Mouse (Mus musculus): Measurements from ENCODE around the gene Als2. TPM values are rescaled to one million over a fixed set of nuclear protein-coding genes. Genes with fewer than 3 reads are reported as not detected.

The Als2 gene
- polyA plus RNA-seq, 1 experiment from 2014 or later: 7.1 TPM

DNA sequence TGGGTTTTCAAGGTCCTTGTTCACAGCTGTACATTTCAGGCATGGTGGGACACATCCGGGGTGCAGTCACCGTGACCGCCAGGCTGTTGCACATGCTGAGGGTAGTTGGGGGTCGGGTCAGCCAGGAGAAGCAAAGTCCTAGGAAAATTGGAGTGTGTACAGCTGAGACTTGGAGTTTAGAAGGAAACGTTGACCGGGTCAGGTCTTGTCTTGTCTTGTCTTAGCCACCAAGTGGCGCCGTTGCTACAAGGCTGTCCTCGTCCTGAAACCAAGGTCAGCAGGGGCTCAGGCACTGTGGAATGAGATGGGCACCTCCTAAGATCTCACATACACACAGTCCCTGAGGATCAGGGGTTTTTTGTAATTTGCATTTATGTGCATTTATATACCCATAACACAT is 10.6 kb upstream of the Als2 start:
- 4% methylated on average over 9 of the region's 9 CpGs for WGBS
- Histone ChIP-seq H3K27ac (replicated peaks) (no peak overlapping the region), H3K4me2 (peak overlapping the region; percentile 28; the same call in 1 of the 2 replicates), H3K4me1 (no peaks in the 10 kb centered on the region), H3K27me3 (replicated peaks) (0 out of 2 replicates have a peak, but pooled peaks cover 3% of the 10 kb centered on the region), H3K9ac (no peak overlapping the region), H3K36me3 (no peaks in the 10 kb centered on the region), H3K4me3 (no peak overlapping the region), H3K9me3 (no peaks in the 10 kb centered on the region)
- no peak; the same call in 1 of the 2 replicates for ATAC-seq (ENCODE audit: extremely low read depth, insufficient number of reproducible peaks, low FRiP score, low TSS enrichment)

DNA sequence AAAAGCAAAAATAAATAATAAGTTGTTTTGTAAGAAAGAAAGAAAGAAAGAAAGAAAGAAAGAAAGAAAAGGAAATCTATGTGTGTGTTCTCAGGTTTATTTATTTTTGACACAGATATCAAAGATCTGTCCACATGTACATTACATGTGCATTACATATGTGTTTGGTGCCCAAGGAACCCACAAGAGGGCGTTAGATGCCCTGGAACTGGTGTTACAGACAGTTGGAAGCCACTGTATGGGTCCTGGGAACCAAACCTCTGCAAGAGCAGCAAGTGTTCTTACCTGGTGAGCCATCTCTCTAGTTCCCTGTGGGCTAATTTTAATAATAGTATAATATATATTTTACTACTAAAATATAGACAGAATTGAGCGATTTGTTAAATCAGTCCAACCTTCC is 6.7 kb upstream of the Als2 start:
- no peak for ATAC-seq (ENCODE audit: extremely low read depth, insufficient number of reproducible peaks, low FRiP score, low TSS enrichment)
- 59% methylated on average over 2 of the region's 2 CpGs for WGBS
- Histone ChIP-seq H3K27ac (replicated peaks) (no peak overlapping the region), H3K4me2 (no peak overlapping the region), H3K4me3 (no peak overlapping the region), H3K4me1 (no peaks in the 10 kb centered on the region), H3K27me3 (replicated peaks) (0 out of 2 replicates have a peak, but pooled peaks cover 3% of the 10 kb centered on the region), H3K9me3 (no peaks in the 10 kb centered on the region), H3K36me3 (no peaks in the 10 kb centered on the region), H3K9ac (no peak overlapping the region)

DNA sequence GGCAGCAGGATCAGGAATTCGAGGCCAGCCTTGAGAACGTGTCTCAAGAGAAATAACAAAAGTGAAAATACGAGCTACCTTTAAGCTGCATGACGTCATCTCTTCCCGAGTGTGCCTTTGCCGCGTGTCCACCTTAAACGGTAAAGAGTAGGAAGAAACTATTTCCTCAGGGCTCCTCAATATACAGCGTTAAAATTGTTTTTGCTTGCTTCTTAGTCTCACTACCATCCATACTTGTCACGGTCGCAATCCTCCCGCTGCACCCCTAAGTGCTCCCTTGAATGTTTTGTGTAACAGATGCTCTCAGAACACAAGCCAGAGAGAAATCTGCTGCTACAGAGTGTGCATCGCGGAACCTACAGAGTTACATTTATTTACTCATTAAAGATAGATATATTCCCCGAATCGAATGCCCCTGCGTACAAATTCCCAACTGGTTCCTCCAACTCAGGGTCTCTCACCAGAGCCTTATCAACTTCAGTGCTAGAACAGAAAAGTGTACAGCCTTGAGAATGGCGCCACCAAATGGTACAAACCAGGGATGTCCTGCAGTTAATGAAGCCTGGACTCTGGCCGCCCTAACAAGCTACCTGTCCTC is 682 bp upstream of the Als2 start:
- Histone ChIP-seq H3K4me2 (peak overlapping the region; percentile 89), H3K4me3 (peak overlapping the region; percentile 72), H3K9ac (peak overlapping the region; percentile 79), H3K4me1 (peaks cover 6% of the 10 kb centered on the region), H3K27ac (replicated peaks) (peak overlapping the region; percentile 66), H3K36me3 (no peaks in the 10 kb centered on the region), H3K9me3 (no peaks in the 10 kb centered on the region), H3K27me3 (replicated peaks) (no peaks in the 10 kb centered on the region)
- WGBS: 1% methylated on average over 19 of the region's 19 CpGs
- ATAC-seq (ENCODE audit: extremely low read depth, insufficient number of reproducible peaks, low FRiP score, low TSS enrichment): no peak

DNA sequence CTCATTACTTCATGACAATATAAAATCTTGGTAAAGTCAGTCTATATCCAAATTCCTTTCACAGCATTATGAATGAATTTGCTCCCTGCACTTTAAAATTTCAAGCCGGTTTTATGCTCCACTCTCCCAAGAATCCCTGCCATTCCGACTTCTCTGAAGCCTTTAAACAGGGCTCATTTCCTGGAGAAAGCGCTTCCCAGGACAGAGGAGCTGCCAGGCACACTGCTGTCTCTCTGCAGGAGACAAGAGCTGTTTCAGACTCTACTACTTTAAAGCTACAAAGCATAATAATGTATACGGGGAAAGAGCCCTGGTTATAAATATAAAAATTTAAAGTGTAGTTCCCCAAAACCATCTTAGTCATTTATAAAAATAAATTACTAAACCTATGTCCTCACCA is 7.8 kb downstream of the Als2 start:
- Histone ChIP-seq H3K4me2 (no peak overlapping the region), H3K36me3 (peaks cover 7% of the 10 kb centered on the region; the same call in 1 of the 2 replicates), H3K4me1 (no peaks in the 10 kb centered on the region), H3K9ac (no peak overlapping the region), H3K9me3 (no peaks in the 10 kb centered on the region), H3K4me3 (no peak overlapping the region), H3K27ac (replicated peaks) (no peak overlapping the region), H3K27me3 (replicated peaks) (no peaks in the 10 kb centered on the region)
- ATAC-seq (ENCODE audit: extremely low read depth, insufficient number of reproducible peaks, low FRiP score, low TSS enrichment): no peak
- WGBS: 61% methylated on average over 4 of the region's 4 CpGs

DNA sequence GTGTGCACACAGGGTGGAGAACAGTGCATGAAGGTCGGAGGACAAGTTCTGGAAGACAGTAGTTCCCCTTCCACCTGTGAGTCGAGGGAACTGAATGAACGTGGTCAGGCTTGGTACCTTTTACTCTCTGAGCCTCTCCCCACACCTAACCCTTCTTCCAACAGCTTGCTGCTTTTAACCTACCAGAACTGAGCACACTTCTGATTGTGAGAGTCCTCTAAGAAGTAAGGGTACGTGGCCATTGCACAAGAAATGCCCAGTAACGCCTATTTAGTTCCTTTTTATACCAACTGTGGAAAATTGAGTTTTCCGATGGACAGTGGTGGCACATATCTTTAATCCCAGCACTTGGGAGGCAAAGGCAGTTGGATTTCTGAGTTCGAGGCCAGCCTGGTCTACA is 8.5 kb downstream of the Als2 start:
- H3K4me2 ChIP-seq: no peak overlapping the region
- peaks cover 7% of the 10 kb centered on the region; the same call in 1 of the 2 replicates for H3K36me3 ChIP-seq
- no peak overlapping the region for H3K4me3 ChIP-seq
- ATAC-seq (ENCODE audit: extremely low read depth, insufficient number of reproducible peaks, low FRiP score, low TSS enrichment): no peak
- H3K9ac ChIP-seq: no peak overlapping the region
- no peaks in the 10 kb centered on the region for H3K9me3 ChIP-seq
- no peak overlapping the region for H3K27ac ChIP-seq (replicated peaks)
- H3K4me1 ChIP-seq: no peaks in the 10 kb centered on the region
- H3K27me3 ChIP-seq (replicated peaks): no peaks in the 10 kb centered on the region
- 85% methylated on average over 7 of the region's 7 CpGs for WGBS

DNA sequence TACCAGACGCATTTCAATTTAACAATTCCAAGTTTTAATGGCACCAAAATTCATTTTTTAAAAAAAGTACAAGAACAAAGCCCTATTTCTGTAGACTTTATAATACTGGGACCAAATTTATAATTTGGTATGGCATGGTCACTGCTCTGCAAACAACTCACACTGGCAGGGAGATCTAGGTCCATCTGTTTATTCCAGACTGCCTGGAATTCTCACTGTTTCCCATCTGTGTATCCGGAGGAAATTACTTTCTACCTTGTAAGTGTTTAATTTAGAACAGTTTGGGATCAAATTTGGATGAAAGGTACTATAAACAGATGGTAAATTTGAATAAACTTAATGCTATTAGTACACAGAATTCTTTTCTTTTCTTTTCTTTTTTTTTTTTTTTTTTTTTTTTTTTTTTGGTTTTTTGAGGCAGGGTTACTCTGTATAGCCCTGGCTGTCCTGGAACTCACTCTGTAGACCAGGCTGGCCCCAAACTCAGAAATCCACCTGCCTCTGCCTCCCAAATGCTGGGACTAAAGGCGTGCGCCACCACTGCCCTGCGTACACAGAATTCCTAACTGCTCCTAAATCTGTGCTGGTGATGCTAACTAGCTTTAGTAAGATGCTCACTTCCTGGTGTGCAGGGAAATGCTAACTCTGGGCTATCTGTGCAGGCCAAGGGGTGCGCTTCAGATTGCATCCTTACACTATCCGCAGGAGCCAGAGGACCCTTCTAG is 14.8 kb downstream of the Als2 start:
- Histone ChIP-seq H3K27ac (replicated peaks) (no peak overlapping the region), H3K9ac (no peak overlapping the region), H3K9me3 (no peaks in the 10 kb centered on the region), H3K36me3 (peaks cover 8% of the 10 kb centered on the region), H3K4me2 (no peak overlapping the region), H3K4me3 (no peak overlapping the region), H3K4me1 (peaks cover 7% of the 10 kb centered on the region; the same call in 1 of the 2 replicates), H3K27me3 (replicated peaks) (no peaks in the 10 kb centered on the region)
- ATAC-seq (ENCODE audit: extremely low read depth, insufficient number of reproducible peaks, low FRiP score, low TSS enrichment): no peak
- WGBS: 87% methylated on average over 7 of the region's 7 CpGs

DNA sequence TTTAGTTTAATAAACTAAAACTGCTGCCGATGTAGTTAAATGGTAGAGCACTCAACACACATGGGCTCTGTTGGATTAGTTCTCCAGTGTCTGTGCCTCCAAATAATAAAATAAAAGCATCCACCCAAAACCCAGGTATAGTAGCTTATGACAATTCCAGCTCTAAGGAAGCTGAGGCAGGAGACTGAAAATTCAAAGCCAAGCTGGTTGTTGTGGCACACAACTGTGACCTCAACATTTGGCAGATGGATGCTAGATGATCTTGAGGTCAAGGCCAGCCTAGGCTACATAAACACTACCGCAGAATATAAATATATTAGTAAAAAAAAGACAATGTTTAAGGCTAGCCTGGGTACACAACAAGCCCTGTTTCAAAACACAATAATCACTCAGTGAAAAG is 15.4 kb downstream of the Als2 start:
- no peak overlapping the region for H3K27ac ChIP-seq (replicated peaks)
- H3K9me3 ChIP-seq: no peaks in the 10 kb centered on the region
- ATAC-seq (ENCODE audit: extremely low read depth, insufficient number of reproducible peaks, low FRiP score, low TSS enrichment): no peak
- peaks cover 7% of the 10 kb centered on the region; the same call in 1 of the 2 replicates for H3K4me1 ChIP-seq
- H3K4me3 ChIP-seq: no peak overlapping the region
- peaks cover 11% of the 10 kb centered on the region for H3K36me3 ChIP-seq
- 90% methylated on average over 2 of the region's 2 CpGs for WGBS
- H3K4me2 ChIP-seq: no peak overlapping the region
- no peaks in the 10 kb centered on the region for H3K27me3 ChIP-seq (replicated peaks)
- no peak overlapping the region for H3K9ac ChIP-seq

DNA sequence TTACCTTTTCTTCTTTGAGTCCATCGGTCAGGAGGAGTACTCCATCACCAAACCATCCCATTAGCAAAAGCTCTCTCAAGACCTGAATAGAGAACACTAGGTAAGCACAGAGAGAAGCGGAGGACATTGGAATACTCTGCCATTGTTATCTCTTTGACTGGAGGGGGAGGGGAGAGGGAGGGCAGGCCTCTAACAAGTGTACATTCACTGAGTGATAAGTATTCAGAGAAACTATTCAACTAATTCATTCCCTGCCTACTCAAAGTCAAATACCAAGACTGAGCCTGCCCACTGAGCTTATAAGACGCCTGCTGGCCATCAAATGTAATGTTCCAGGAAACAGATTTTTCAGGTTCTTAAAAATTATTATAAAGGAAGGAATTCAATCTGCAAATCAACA is 16.7 kb downstream of the Als2 start:
- Histone ChIP-seq H3K9ac (no peak overlapping the region), H3K4me3 (no peak overlapping the region), H3K27me3 (replicated peaks) (no peaks in the 10 kb centered on the region), H3K4me1 (peaks cover 7% of the 10 kb centered on the region; the same call in 1 of the 2 replicates), H3K9me3 (no peaks in the 10 kb centered on the region), H3K4me2 (no peak overlapping the region), H3K27ac (replicated peaks) (no peak overlapping the region), H3K36me3 (peaks cover 24% of the 10 kb centered on the region)
- ATAC-seq (ENCODE audit: extremely low read depth, insufficient number of reproducible peaks, low FRiP score, low TSS enrichment): no peak
- 57% methylated on average over 3 of the region's 3 CpGs for WGBS

DNA sequence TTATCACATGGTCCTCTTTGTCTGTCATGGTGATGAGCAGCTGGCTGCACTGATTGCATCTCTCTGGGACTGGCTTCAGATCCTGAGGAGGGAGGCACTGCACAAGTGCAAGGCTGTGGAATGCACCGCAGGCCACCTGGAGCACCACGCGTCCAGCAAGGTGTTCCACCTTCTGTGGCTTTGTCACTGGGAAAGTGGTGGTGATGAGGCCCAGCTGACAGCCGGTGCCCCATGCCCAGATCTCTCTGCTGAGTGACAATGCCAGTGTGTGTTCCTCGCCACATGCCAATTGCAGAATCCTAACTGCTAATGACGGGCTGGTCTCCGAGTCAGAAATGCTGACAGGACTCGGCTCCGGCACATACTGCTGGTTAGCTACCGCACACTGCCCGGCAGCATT is 21.6 kb downstream of the Als2 start:
- H3K4me3 ChIP-seq: no peak overlapping the region
- no peak overlapping the region for H3K9ac ChIP-seq
- no peak overlapping the region for H3K27ac ChIP-seq (replicated peaks)
- H3K4me1 ChIP-seq: peaks cover 3% of the 10 kb centered on the region; the same call in 1 of the 2 replicates
- WGBS: 89% methylated on average over 11 of the region's 11 CpGs
- peaks cover 40% of the 10 kb centered on the region for H3K36me3 ChIP-seq
- no peaks in the 10 kb centered on the region for H3K27me3 ChIP-seq (replicated peaks)
- H3K4me2 ChIP-seq: no peak overlapping the region
- no peak for ATAC-seq (ENCODE audit: extremely low read depth, insufficient number of reproducible peaks, low FRiP score, low TSS enrichment)
- H3K9me3 ChIP-seq: no peaks in the 10 kb centered on the region

DNA sequence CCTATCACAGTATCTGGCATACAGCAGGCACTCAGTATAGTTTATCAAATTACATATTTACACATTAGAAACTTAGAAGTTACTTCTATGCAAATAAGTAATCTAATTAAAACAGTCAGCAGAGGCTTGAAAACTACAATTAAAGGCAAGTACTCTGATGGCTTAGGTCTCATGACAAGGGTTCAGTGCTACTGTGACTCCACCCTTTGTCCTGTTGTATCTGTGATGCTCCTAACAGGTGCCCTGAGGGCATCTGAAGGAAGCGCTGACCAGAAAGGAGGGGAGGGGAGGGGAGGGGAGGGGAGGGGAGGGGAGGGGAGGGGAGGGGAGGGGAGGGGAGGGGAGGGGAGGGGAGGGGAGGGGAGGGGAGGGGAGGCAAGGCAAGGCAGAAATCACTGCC is 24.1 kb downstream of the Als2 start:
- Histone ChIP-seq H3K4me2 (no peak overlapping the region), H3K9ac (no peak overlapping the region), H3K36me3 (peaks cover 49% of the 10 kb centered on the region), H3K27me3 (replicated peaks) (no peaks in the 10 kb centered on the region), H3K4me1 (0 out of 2 replicates have a peak, but pooled peaks cover 5% of the 10 kb centered on the region), H3K4me3 (no peak overlapping the region), H3K27ac (replicated peaks) (no peak overlapping the region), H3K9me3 (no peaks in the 10 kb centered on the region)
- ATAC-seq (ENCODE audit: extremely low read depth, insufficient number of reproducible peaks, low FRiP score, low TSS enrichment): no peak
- WGBS: no CpG with 5 or more reads among the region's 1 CpGs

DNA sequence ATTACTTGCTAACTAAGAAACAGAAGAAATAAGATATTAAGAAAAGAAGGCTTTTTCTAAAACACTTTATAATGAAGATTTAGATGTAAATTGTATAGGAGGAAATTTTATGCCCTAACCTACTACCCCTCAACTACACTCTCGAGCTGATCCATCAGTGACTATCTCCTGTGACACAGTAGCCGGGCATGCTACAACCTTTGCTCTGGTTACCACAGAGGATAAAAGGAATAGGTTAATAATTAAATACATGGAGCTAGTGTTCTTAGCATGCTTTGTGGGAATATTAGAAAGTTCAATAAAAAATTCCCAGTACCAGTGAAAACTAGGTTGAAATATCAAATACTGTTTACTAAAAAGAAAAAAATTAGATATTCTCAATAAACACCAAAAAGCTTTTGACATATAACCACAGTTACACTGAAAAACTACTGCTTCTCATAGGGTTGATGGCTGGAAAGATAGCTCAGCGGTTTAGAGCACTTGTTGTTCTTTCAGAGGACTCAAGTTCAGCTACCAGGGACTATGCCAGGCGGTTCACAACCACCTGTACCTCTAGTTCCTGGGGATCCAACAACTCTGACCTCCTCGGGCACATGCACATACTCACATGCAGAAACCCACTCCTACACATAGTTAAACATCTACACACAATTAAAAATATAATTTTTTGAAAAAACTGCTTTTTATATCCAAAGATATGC is 24.8 kb downstream of the Als2 start:
- H3K4me1 ChIP-seq: 0 out of 2 replicates have a peak, but pooled peaks cover 5% of the 10 kb centered on the region
- 79% methylated on average over 5 of the region's 5 CpGs for WGBS
- H3K27ac ChIP-seq (replicated peaks): no peak overlapping the region
- H3K4me2 ChIP-seq: no peak overlapping the region
- ATAC-seq (ENCODE audit: extremely low read depth, insufficient number of reproducible peaks, low FRiP score, low TSS enrichment): no peak
- no peak overlapping the region for H3K4me3 ChIP-seq
- no peak overlapping the region for H3K9ac ChIP-seq
- H3K9me3 ChIP-seq: no peaks in the 10 kb centered on the region
- H3K27me3 ChIP-seq (replicated peaks): no peaks in the 10 kb centered on the region
- H3K36me3 ChIP-seq: peaks cover 47% of the 10 kb centered on the region
